23 mouse cellular contexts compared by ENCODE assay signal in genomic region chr7:135059562-135059961, GRCm38 (mm10).
DNase-seq lines count a peak whose midpoint lies in the region; ATAC-seq and TF ChIP-seq lines count a peak whose summit lies in the region.
"Had no signal": no experiment of that assay in that cellular context is flagged by ENCODE, and none has a peak within 500 bp of the region (broad histone marks: within the 10 kb centered on the region; RNA-seq: fewer than 3 reads in every experiment).

No protein-coding gene starts in this region.

- no peaks in the 10 kb centered on the region for H3K36me3 ChIP-seq in intestine, embryonic 16.5 days (ENCODE audit: control insufficient read depth, insufficient read depth, low read length)
- H3K36me3 ChIP-seq in stomach, postnatal 0 days (ENCODE audit: control insufficient read depth, insufficient read depth, low read length), result no peaks in the 10 kb centered on the region
- H3K36me3 ChIP-seq: hindbrain, embryonic 15.5 days had no signal

- no peaks in the 10 kb centered on the region for H3K4me1 ChIP-seq in intestine, embryonic 16.5 days (ENCODE audit: control insufficient read depth, insufficient read depth, low read length)
- H3K4me1 ChIP-seq in stomach, postnatal 0 days (replicated peaks; ENCODE audit: control insufficient read depth, insufficient read depth), result no peaks in the 10 kb centered on the region
- H3K4me1 ChIP-seq: forebrain, embryonic 13.5 days; hindbrain, embryonic 15.5 days; liver, embryonic 12.5 days had no signal

- no peak overlapping the region for H3K9ac ChIP-seq in intestine, embryonic 16.5 days (ENCODE audit: low read depth, low read length)
- no peak overlapping the region for H3K9ac ChIP-seq in stomach, postnatal 0 days (ENCODE audit: low read length)
- H3K9ac ChIP-seq: forebrain, embryonic 13.5 days; hindbrain, embryonic 15.5 days; liver, embryonic 12.5 days; liver, postnatal 0 days had no signal

- no peak for TF ChIP-seq CTCF in layer of hippocampus, adult 2 months (conservative IDR thresholded peaks at IDR 0.05)
- no peak for TF ChIP-seq CTCF in stomach, postnatal 0 days (IDR thresholded peaks at IDR 0.05; ENCODE audit: low read depth)

- no peaks in the 10 kb centered on the region for H3K9me3 ChIP-seq in intestine, embryonic 16.5 days (ENCODE audit: control insufficient read depth, low read length)
- no peaks in the 10 kb centered on the region for H3K9me3 ChIP-seq in stomach, postnatal 0 days (ENCODE audit: control insufficient read depth, low read length)
- H3K9me3 ChIP-seq: hindbrain, embryonic 10.5 days; hindbrain, embryonic 15.5 days; liver, embryonic 12.5 days had no signal

- no peak overlapping the region for H3K4me3 ChIP-seq in layer of hippocampus, adult 2 months
- H3K4me3 ChIP-seq in intestine, embryonic 16.5 days (ENCODE audit: low read length), result no peak overlapping the region
- H3K4me3 ChIP-seq in stomach, postnatal 0 days (ENCODE audit: low read depth, low read length), result no peak overlapping the region
- H3K4me3 ChIP-seq: forebrain, embryonic 13.5 days; hindbrain, embryonic 10.5 days; hindbrain, embryonic 15.5 days; liver, embryonic 12.5 days had no signal

- H3K4me2 ChIP-seq in intestine, embryonic 16.5 days (ENCODE audit: low read depth, low read length), result no peak overlapping the region
- no peak overlapping the region for H3K4me2 ChIP-seq in stomach, postnatal 0 days (replicated peaks; ENCODE audit: low read depth)
- H3K4me2 ChIP-seq: forebrain, embryonic 13.5 days; hindbrain, embryonic 15.5 days; liver, embryonic 12.5 days had no signal

- ATAC-seq in intestine, embryonic 16.5 days, result peak; percentile 87
- ATAC-seq in stomach, postnatal 0 days (ENCODE audit: low FRiP score, low TSS enrichment), result peak; percentile 95
- ATAC-seq: forebrain, embryonic 13.5 days; inflammation-experienced regulatory T-cells, adult 6 months; liver, embryonic 12.5 days; liver, postnatal 0 days had no signal

- H3K27ac ChIP-seq in layer of hippocampus, adult 2 months, result peak overlapping the region; percentile 53; the same call in 1 of the 2 replicates
- H3K27ac ChIP-seq in intestine, embryonic 16.5 days (ENCODE audit: low read length), result no peak overlapping the region
- no peak overlapping the region for H3K27ac ChIP-seq in stomach, postnatal 0 days (replicated peaks)
- H3K27ac ChIP-seq: forebrain, embryonic 13.5 days; hindbrain, embryonic 10.5 days; hindbrain, embryonic 15.5 days; liver, embryonic 12.5 days; macrophage had no signal

- no peak for TF ChIP-seq EP300 in stomach, postnatal 0 days (optimal IDR thresholded peaks at IDR 0.05)

- WGBS in intestine, embryonic 16.5 days, result 70% methylated on average over 3 of the region's 3 CpGs
- 65% methylated on average over 3 of the region's 3 CpGs for WGBS in stomach, postnatal 0 days

- DNase-seq in adrenal gland, postnatal 10 days, result peak; percentile 23
- no peak for DNase-seq in adrenal gland, postnatal 4 days (ENCODE audit: low spot score in 2 of 2)
- DNase-seq in layer of hippocampus, adult 2 months (ENCODE audit: low spot score in 2 of 2), result no peak
- DNase-seq in layer of hippocampus, postnatal 25 days (ENCODE audit: extremely low spot score in 1 of 2, low spot score in 1 of 2), result no peak
- DNase-seq in stomach, postnatal 0 days (ENCODE audit: low spot score), result peak; percentile 67
- DNase-seq in urinary bladder, postnatal 25 days (ENCODE audit: low spot score), result no peak
- no peak for DNase-seq in left cerebral cortex, adult 9 months (ENCODE audit: low spot score in 2 of 2)
- DNase-seq: cerebellum, adult 8-10 months; cerebellum, postnatal 36 days; gastrocnemius, postnatal 10 days; heart, postnatal 14 days; kidney, postnatal 14 days; left cerebral cortex, postnatal 4 days; liver, postnatal 0 days; midbrain, embryonic 14.5 days; thymus, postnatal 14 days had no signal

- H3K27me3 ChIP-seq in intestine, embryonic 16.5 days (replicated peaks; ENCODE audit: control insufficient read depth, insufficient read depth, low read length), result no peaks in the 10 kb centered on the region
- H3K27me3 ChIP-seq in stomach, postnatal 0 days (ENCODE audit: control insufficient read depth, insufficient read depth, low read length), result no peaks in the 10 kb centered on the region
- H3K27me3 ChIP-seq: forebrain, embryonic 13.5 days; hindbrain, embryonic 15.5 days; liver, embryonic 12.5 days had no signal

Comparison
In these comparisons a context has a peak if more than half of its experiments do, and no peak if none do; other contexts are left out.
1. DNase-seq: peak in adrenal gland, postnatal 10 days (single experiment) and stomach, postnatal 0 days (single experiment); none in adrenal gland, postnatal 4 days (0 of 2), layer of hippocampus, adult 2 months (0 of 2), layer of hippocampus, postnatal 25 days (0 of 2), urinary bladder, postnatal 25 days (single experiment) and left cerebral cortex, adult 9 months (0 of 2).